Comparison of ENCODE assay signal across 8 mouse cellular contexts in genomic region chr11:28583911-28584434, GRCm38 (mm10). TPM values are rescaled to one million over a fixed set of nuclear protein-coding genes. Genes with fewer than 3 reads are reported as not detected.
DNase-seq lines count a peak whose midpoint lies in the region; ATAC-seq lines count a peak whose summit lies in the region.

Gene Ccdc85a, minus strand, starts transcription at chr11:28584324.

- H3K36me3 ChIP-seq in forebrain, embryonic 10.5 days (replicated peaks) = no peaks in the 10 kb centered on the region
- no peaks in the 10 kb centered on the region for H3K36me3 ChIP-seq in heart, embryonic 12.5 days
- H3K36me3 ChIP-seq in kidney, embryonic 15.5 days = no peaks in the 10 kb centered on the region
- no peaks in the 10 kb centered on the region for H3K36me3 ChIP-seq in limb, embryonic 12.5 days
- H3K36me3 ChIP-seq in midbrain, embryonic 13.5 days = no peaks in the 10 kb centered on the region
- no peaks in the 10 kb centered on the region for H3K36me3 ChIP-seq in stomach, embryonic 16.5 days (ENCODE audit: control insufficient read depth, insufficient read depth, low read length)

- H3K9ac ChIP-seq in heart, embryonic 12.5 days = peak within 1 kb of the TSS; percentile 63
- H3K9ac ChIP-seq in kidney, embryonic 15.5 days = peak within 1 kb of the TSS; percentile 36; the same call in 1 of the 2 replicates
- H3K9ac ChIP-seq in limb, embryonic 12.5 days (replicated peaks) = peak within 1 kb of the TSS; percentile 60
- peak within 1 kb of the TSS; percentile 70 for H3K9ac ChIP-seq in midbrain, embryonic 13.5 days (replicated peaks)
- peak within 1 kb of the TSS; percentile 49 for H3K9ac ChIP-seq in stomach, embryonic 16.5 days (ENCODE audit: low read length)

- H3K27ac ChIP-seq in forebrain, embryonic 10.5 days = peak within 1 kb of the TSS; percentile 79
- no peak within 1 kb of the TSS for H3K27ac ChIP-seq in heart, embryonic 12.5 days (ENCODE audit: poor library complexity, severe bottlenecking)
- no peak within 1 kb of the TSS for H3K27ac ChIP-seq in kidney, embryonic 15.5 days
- H3K27ac ChIP-seq in limb, embryonic 12.5 days = no peak within 1 kb of the TSS
- H3K27ac ChIP-seq in midbrain, embryonic 13.5 days = peak within 1 kb of the TSS; percentile 88
- H3K27ac ChIP-seq in stomach, embryonic 16.5 days (ENCODE audit: low read length) = no peak within 1 kb of the TSS

- peak within 1 kb of the TSS; percentile 100 for H3K4me2 ChIP-seq in heart, embryonic 12.5 days
- H3K4me2 ChIP-seq in kidney, embryonic 15.5 days = peak within 1 kb of the TSS; percentile 97
- peak within 1 kb of the TSS; percentile 97 for H3K4me2 ChIP-seq in limb, embryonic 12.5 days
- H3K4me2 ChIP-seq in midbrain, embryonic 13.5 days (replicated peaks) = peak within 1 kb of the TSS; percentile 94
- peak within 1 kb of the TSS; percentile 95 for H3K4me2 ChIP-seq in stomach, embryonic 16.5 days (ENCODE audit: low read depth, low read length)

- H3K4me3 ChIP-seq in forebrain, embryonic 10.5 days = peak within 1 kb of the TSS; percentile 74
- peak within 1 kb of the TSS; percentile 63 for H3K4me3 ChIP-seq in heart, embryonic 12.5 days
- H3K4me3 ChIP-seq in kidney, embryonic 15.5 days (replicated peaks) = peak within 1 kb of the TSS; percentile 45
- peak within 1 kb of the TSS; percentile 58 for H3K4me3 ChIP-seq in limb, embryonic 12.5 days (replicated peaks)
- H3K4me3 ChIP-seq in midbrain, embryonic 13.5 days (replicated peaks) = peak within 1 kb of the TSS; percentile 63
- H3K4me3 ChIP-seq in stomach, embryonic 16.5 days (replicated peaks; ENCODE audit: low read length) = peak within 1 kb of the TSS; percentile 53

- WGBS in forebrain, embryonic 10.5 days = 0% methylated on average over 25 of the region's 25 CpGs
- WGBS in heart, embryonic 12.5 days = under 1% methylated on average over 25 of the region's 25 CpGs
- under 1% methylated on average over 25 of the region's 25 CpGs for WGBS in kidney, embryonic 15.5 days
- under 1% methylated on average over 25 of the region's 25 CpGs for WGBS in limb, embryonic 12.5 days
- WGBS in midbrain, embryonic 13.5 days = 0% methylated on average over 25 of the region's 25 CpGs
- WGBS in stomach, embryonic 16.5 days = under 1% methylated on average over 25 of the region's 25 CpGs

- DNase-seq in spleen, postnatal 4 days (ENCODE audit: low spot score in 2 of 2) = peak; percentile 15 to 62
- no peak for DNase-seq in spleen, postnatal 36 days (ENCODE audit: low spot score in 2 of 2)
- peak; percentile 87 for DNase-seq in forebrain, embryonic 10.5 days (ENCODE audit: extremely low spot score, low spot score)

- peaks cover 15% of the 10 kb centered on the region for H3K4me1 ChIP-seq in forebrain, embryonic 10.5 days
- H3K4me1 ChIP-seq in heart, embryonic 12.5 days (replicated peaks) = peaks cover 5% of the 10 kb centered on the region; the same call in 1 of the 2 replicates
- peaks cover 10% of the 10 kb centered on the region for H3K4me1 ChIP-seq in kidney, embryonic 15.5 days
- H3K4me1 ChIP-seq in limb, embryonic 12.5 days (replicated peaks) = 0 out of 2 replicates have a peak, but pooled peaks cover 5% of the 10 kb centered on the region
- peaks cover 11% of the 10 kb centered on the region for H3K4me1 ChIP-seq in midbrain, embryonic 13.5 days (replicated peaks)
- peaks cover 5% of the 10 kb centered on the region; the same call in 1 of the 2 replicates for H3K4me1 ChIP-seq in stomach, embryonic 16.5 days (ENCODE audit: control insufficient read depth, insufficient read depth, low read length)

- ATAC-seq in heart, embryonic 12.5 days (ENCODE audit: insufficient number of reproducible peaks, low FRiP score) = peak; percentile 88
- ATAC-seq in kidney, embryonic 15.5 days (replicated peaks; ENCODE audit: low FRiP score) = peak; percentile 97
- ATAC-seq in limb, embryonic 12.5 days (ENCODE audit: insufficient number of reproducible peaks, insufficient read depth, low FRiP score, low TSS enrichment, low read depth) = peak; percentile 91
- peak; percentile 98 for ATAC-seq in midbrain, embryonic 13.5 days
- ATAC-seq in stomach, embryonic 16.5 days (ENCODE audit: insufficient read depth, low FRiP score) = peak; percentile 89

- H3K27me3 ChIP-seq in forebrain, embryonic 10.5 days (ENCODE audit: poor library complexity, severe bottlenecking) = peaks cover 40% of the 10 kb centered on the region
- peaks cover 30% of the 10 kb centered on the region for H3K27me3 ChIP-seq in heart, embryonic 12.5 days (replicated peaks)
- H3K27me3 ChIP-seq in kidney, embryonic 15.5 days = peaks cover 25% of the 10 kb centered on the region
- peaks cover 47% of the 10 kb centered on the region for H3K27me3 ChIP-seq in limb, embryonic 12.5 days
- H3K27me3 ChIP-seq in midbrain, embryonic 13.5 days = peaks cover 18% of the 10 kb centered on the region
- peaks cover 19% of the 10 kb centered on the region for H3K27me3 ChIP-seq in stomach, embryonic 16.5 days (ENCODE audit: control insufficient read depth, insufficient read depth, low read length)

- H3K9me3 ChIP-seq in forebrain, embryonic 10.5 days = no peaks in the 10 kb centered on the region
- H3K9me3 ChIP-seq in heart, embryonic 12.5 days (replicated peaks) = no peaks in the 10 kb centered on the region
- H3K9me3 ChIP-seq in kidney, embryonic 15.5 days (replicated peaks) = no peaks in the 10 kb centered on the region
- no peaks in the 10 kb centered on the region for H3K9me3 ChIP-seq in limb, embryonic 12.5 days
- no peaks in the 10 kb centered on the region for H3K9me3 ChIP-seq in midbrain, embryonic 13.5 days
- no peaks in the 10 kb centered on the region for H3K9me3 ChIP-seq in stomach, embryonic 16.5 days (replicated peaks; ENCODE audit: control insufficient read depth, low read length)

RNA-seq across cellular contexts. Expression of gene Ccdc85a, which starts in this region (rescaled TPM):
- 2.6 and 3.5 TPM in 2 replicates for polyA plus RNA-seq in forebrain, embryonic 10.5 days (2016; fragmentation: Nextera tagmentation; extraction: Ambion mirVana)
- polyA plus RNA-seq in heart, embryonic 12.5 days (2016; fragmentation: Nextera tagmentation; extraction: Ambion mirVana) = 0.81 and 1.6 TPM in 2 replicates
- polyA plus RNA-seq in kidney, embryonic 15.5 days (2015; fragmentation: Nextera tagmentation; extraction: Ambion mirVana) = 2.3 and 2.7 TPM in 2 replicates
- 2.2 and 3.0 TPM in 2 replicates for polyA plus RNA-seq in limb, embryonic 12.5 days (2016; fragmentation: Nextera tagmentation; extraction: Ambion mirVana)
- 17.9 and 20.6 TPM in 2 replicates for polyA plus RNA-seq in midbrain, embryonic 13.5 days (2015; fragmentation: Nextera tagmentation; extraction: Ambion mirVana)
- 1.5 and 1.7 TPM in 2 replicates for polyA plus RNA-seq in stomach, embryonic 16.5 days (2015; fragmentation: Nextera tagmentation; extraction: Ambion mirVana)

Comparison
In these comparisons a context has a peak if more than half of its experiments do, and no peak if none do; other contexts are left out.
1. DNase-seq: peak in spleen, postnatal 4 days (2 of 2) and forebrain, embryonic 10.5 days (single experiment); none in spleen, postnatal 36 days (0 of 2).
2. H3K27ac ChIP-seq: peak in forebrain, embryonic 10.5 days (single experiment) and midbrain, embryonic 13.5 days (single experiment); none in heart, embryonic 12.5 days (single experiment), kidney, embryonic 15.5 days (single experiment), limb, embryonic 12.5 days (single experiment) and stomach, embryonic 16.5 days (single experiment).
3. Peak in every context shown above with its lines, with median percentiles within 50 percentile points of each other: H3K4me3 ChIP-seq, ATAC-seq, H3K4me2 ChIP-seq and H3K9ac ChIP-seq.